Mouse (Mus musculus): ENCODE data around the gene Fbxw10.

The Fbxw10 gene

DNA sequence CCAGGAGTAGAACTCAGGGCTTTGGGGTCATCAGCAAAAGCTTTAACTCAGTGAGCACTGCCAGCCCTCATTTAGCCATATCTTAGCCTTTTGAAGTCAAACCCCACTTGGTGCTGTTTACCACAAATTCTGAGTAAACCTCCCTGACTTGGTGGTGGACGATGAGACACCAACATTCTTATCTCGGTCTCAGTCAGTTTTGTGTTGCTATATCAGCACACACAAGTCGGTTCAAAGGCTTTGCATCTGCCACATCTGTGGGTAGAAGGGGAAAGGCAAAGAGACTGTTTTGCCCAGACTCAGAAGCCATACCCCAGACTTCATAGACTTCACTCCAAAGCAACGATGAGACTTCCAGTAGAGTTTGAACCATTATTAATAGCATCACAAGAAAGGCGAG, 2.3 kb upstream of the Fbxw10 start:
- no peak for DNase-seq (ENCODE audit: low spot score in 2 of 2)

DNA sequence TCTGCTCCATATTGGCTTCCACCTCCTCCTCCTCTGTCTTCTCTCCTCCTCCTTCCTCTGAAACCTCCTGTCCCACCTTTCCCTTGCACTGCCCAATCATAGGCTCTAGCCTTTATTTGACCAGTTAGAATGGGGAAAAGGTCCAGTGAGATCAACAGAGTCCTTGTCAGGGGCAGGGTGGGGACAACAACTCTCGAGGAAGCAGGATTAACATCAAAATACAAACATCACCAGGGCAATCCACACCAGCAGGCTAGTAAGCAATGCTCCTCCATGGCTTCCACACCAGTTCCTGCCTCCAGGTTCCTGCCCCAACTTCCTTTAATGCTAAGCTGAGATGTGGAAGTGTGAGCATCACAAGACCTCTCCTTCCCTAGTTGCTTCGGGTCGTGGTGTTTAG, 1.1 kb upstream of the Fbxw10 start:
- no peak for DNase-seq (ENCODE audit: low spot score in 2 of 2)

DNA sequence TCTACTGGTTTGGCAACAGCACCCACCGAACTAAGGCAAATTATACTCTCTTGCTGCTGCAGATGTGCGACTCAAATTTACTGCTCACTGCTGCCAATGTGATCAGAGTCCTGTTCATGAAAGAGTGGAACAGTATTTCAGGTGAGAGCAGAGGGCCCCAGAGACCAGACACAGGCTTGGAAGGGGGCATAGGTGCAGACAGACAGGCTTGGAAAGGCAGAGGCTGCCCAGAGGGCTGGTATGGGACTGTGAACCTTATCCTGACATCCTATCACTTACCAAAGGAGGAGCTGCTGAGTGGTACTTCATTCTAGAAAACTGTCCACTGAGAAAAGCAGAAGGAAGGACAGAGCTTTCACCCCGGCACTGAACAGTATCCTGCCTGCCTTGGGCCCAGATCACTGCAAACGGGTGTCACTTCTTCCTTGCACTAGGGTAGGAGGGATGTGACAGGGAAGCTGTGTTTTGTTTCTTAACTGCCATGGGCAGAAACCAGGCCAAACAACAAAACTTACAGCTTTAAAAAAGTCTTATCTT, 854 bp downstream of the Fbxw10 start:
- no peak for DNase-seq (ENCODE audit: low spot score in 2 of 2)

DNA sequence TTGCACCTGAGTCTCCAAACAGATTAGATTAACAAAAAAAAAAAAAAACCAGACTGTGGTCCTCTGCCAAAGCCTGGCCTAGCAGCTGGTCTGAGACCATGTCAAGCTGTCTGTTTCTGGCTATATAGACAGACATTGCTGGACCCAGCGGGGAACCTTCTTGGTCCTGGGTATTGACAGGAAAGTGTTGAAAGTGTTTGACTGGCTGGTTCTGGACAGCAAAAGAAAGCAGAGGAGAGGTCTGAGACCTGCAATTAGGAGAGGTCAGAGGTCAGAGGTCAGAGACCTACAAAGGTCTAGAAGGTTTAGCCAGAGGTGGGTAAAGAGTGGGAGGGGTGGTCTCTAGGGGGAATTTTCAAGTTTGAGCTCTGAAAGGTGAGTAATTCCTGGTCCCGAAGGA, 1.4 kb downstream of the Fbxw10 start:
- DNase-seq (ENCODE audit: low spot score in 2 of 2), result no peak

DNA sequence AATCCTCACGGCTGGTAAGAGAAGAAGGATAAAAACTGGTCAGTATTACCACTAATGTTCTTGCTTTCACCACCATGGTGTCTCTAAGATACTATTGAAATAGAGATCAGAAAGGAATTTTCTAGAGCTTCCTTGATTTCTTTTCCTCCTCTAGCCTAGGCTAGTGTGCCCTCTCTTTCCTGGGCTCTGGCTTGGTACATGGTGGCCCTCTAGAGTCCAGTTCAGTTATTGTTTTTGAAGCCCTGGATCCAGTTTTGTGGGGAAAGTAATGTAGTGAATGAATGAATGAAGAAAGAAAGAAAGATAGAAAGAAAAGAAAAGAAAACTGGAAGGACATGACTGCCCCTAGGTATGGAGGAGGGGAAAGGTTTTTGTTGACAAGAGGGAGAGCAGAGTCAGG, 4.3 kb downstream of the Fbxw10 start:
- no peak for DNase-seq (ENCODE audit: low spot score in 2 of 2)

- DNase-seq (ENCODE audit: low spot score in 2 of 2), result no peak
Observed at GRCm38 (mm10) chr11:62853334-62853733, 6.5 kb downstream of the Fbxw10 start.

DNA sequence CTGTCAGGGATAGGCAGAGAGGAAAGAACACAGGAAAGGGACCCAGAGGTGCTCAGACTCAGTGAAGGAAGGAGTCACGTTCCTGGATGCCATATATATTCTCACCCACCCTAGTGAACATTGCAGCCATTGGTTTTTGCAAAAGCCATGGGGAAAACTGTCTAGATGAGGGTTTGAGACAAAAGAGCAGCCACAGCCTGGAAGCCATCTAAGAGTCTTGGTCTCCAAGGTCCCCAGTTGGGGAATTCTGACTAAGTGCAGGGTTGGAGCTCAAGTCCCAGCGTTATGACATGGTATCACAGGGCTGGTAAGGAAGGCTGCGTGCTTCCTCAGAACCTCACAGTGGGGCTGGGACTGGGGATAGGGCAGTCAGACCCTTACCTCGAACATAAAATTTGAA, 18.7 kb downstream of the Fbxw10 start:
- no peak for DNase-seq (ENCODE audit: low spot score in 2 of 2)

DNA sequence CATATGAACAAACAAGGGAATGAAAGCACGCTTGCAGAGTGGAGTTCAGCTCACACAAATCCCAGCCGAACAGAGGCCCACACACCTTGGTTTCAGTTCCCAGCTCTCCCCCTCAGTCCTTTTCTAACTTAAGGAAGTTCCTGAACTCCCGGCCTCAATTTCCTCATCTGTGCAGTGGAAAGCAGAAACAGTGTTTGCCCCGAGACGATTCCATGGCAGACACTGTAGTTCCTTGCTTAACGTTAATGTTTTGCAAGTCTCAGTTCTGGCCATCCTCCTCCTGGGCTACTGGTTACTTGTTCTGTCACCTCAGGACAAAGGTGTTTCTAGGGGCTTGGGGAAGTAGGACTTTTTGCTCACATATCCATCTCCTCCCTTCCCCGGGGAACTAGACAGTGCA, 19.8 kb downstream of the Fbxw10 start:
- DNase-seq (ENCODE audit: low spot score in 2 of 2), result no peak

DNA sequence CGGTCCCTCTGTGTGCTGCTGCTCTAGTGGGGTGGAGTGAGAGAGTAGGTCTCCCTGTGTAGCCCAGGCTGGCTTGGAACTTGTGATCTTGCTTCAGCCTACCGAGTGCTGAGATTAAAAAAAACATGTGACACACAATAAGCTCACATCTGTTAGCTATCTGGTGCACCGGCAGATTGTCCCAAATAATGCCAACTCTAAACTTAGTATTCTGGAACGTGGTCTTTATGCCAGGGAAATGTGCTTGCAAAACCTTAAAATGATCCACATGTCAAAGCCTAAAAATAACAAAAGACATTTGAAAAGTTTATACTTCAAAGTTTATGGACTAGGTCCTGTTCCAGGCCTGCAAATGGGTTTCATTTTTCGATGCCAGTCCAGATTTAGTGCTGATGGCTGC, 22.3 kb downstream of the Fbxw10 start:
- DNase-seq (ENCODE audit: low spot score in 2 of 2), result no peak

- no peak for DNase-seq (ENCODE audit: low spot score in 2 of 2)
Observed at GRCm38 (mm10) chr11:62869715-62870371, 23.0 kb downstream of the Fbxw10 start.

- DNase-seq (ENCODE audit: low spot score in 2 of 2), result no peak
Observed at GRCm38 (mm10) chr11:62873479-62873878, 26.6 kb downstream of the Fbxw10 start.

DNA sequence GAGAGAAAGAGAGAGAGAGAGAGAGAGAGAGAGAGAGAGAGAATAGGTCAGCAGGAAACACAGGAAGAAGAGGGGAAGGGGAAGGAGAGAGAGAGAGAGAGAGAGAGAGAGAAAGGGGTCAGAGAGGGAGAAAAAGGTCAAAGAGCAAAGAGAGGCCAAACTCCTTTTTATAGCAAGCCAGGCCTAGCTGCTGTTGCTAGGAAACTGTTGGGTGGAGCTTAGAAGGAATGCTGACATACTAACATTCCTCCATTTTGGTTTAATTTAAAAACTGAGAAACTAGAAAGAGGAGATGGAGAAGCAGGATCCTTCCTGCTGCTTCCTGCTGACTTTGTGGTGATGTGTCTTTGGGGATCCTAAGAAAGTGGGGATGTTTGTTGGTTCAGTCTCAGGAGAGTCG, 28.8 kb downstream of the Fbxw10 start:
- DNase-seq (ENCODE audit: low spot score in 2 of 2), result no peak

DNA sequence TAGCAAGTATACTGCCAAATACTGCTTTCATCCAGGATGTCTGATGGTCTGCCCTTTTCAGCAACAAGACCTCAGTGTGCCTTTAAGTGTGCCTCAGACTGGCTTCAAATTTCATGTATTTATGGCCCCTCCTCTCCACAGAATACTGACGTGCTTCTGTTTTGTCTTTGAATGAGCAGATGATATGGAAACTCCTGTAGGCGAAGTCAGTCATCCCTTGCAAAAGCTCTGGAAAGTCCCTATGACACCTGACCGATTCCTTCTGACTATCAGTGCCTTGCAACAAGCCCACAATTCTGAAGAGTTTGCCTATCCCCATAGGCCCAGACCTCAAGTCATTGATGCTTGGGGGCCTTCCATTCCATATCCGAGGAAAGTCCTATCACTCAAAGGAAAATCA, 29.6 kb downstream of the Fbxw10 start:
- DNase-seq (ENCODE audit: low spot score in 2 of 2), result no peak

DNA sequence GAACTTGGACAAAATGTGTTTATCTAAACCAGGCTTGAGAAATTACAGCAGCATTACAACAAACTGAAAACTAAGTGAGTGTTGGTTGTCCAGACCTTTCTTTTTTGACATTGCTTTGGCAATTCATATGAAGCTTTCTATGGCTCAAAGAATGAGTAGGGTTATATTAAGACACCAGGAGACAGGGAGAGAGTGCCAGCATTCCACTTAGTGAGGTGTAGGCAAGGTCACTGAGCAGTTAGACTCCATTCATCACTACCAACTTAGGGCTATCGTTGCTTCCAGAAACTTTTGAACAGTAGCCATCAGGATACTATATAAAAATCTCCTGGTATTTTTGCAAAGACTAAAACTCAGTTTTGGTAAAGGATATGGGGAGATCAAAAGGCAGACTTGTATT, 30.5 kb downstream of the Fbxw10 start:
- DNase-seq (ENCODE audit: low spot score in 2 of 2), result no peak

- DNase-seq (ENCODE audit: low spot score in 2 of 2), result peak in 1 of 2 experiments; percentile 34
Observed at GRCm38 (mm10) chr11:62878728-62879127, 31.9 kb downstream of the Fbxw10 start.

GRCm38 (mm10) chr11:62879220-62880048, 32.6 kb downstream of the Fbxw10 start, which contains the start of gene Tvp23b:
Gene Tvp23b (plus strand): TSS chr11:62879455.
- peak; percentile 88 to 97 for DNase-seq (ENCODE audit: low spot score in 2 of 2)

- no peak for DNase-seq (ENCODE audit: low spot score in 2 of 2)
Observed at GRCm38 (mm10) chr11:62883407-62883806, 36.5 kb downstream of the Fbxw10 start.

- DNase-seq (ENCODE audit: low spot score in 2 of 2), result no peak
Observed at GRCm38 (mm10) chr11:62885323-62885722, 38.5 kb downstream of the Fbxw10 start.

DNA sequence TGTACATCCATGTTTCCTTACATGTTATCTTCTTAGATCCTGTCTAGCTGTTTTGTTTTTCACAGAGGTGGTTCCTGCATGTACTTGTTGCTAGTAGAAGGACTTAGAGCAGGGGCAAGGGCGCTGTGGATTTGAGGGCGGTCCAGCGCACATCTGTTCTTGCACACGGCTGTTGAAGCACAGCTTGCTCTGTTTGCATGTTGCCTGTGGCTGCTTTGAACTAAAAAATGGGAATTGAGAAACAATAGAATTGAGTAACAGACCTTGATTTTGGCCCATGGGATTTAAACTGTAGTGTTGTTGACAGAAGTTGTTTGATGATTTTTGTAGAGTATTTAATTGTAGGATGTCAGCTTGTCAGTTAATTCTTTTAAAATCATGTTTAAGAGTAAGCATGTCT, 43.9 kb downstream of the Fbxw10 start:
- no peak for DNase-seq (ENCODE audit: low spot score in 2 of 2)

- no peak for DNase-seq (ENCODE audit: low spot score in 2 of 2)
Observed at GRCm38 (mm10) chr11:62891763-62892162, 44.9 kb downstream of the Fbxw10 start.

GRCm38 (mm10) chr11:62901699-62902323, 54.9 kb downstream of the Fbxw10 start:
- peak; percentile 65 to 88 for DNase-seq (ENCODE audit: low spot score in 2 of 2)

DNA sequence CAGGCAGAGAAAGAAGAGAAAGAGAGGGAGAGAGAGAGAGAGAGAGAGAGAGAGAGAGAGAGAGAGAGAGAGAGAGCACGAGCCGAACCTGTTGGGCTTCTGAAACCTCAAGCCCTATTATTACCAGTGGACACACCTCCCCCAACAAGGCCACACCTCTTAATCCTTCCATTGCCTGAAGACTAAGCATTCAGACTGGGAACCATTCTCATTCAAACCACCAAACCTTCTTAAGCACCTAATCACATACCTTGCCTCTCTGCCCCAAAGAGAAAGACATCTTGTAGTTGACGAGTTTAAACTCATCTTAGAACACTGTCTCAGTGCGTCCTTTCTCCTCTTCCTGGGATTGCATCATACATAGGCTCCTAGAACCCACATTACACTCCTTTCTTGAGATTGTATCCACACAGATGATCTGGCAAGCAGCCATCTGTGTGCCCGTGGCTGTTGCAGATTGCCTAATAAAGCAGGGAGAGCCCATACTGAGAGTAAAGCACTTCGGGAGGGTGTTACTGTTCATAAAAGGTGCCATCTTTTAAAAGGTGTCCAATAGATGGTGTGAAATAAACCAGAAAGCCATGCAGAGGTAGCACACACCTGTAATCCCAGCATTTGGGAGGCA, 57.1 kb downstream of the Fbxw10 start:
- no peak for DNase-seq (ENCODE audit: low spot score in 2 of 2)
